Mouse (Mus musculus) brain, embryonic 14.5 days (tissue): Measurements from ENCODE around the gene Casp3.

Experiments
- CTCF ChIP-seq: fragments of 200-500 bp; IDR thresholded peaks from 2 replicates; pipeline ENCODE4 v1.5.1; 2012; ENCODE audit warnings: inconsistent platforms, mild to moderate bottlenecking, moderate library complexity, borderline replicate concordance; ENCODE audit not compliant: insufficient read depth, insufficient read length; ENCODE audit errors: extremely low read depth
- POLR2A ChIP-seq: fragments of 200-500 bp; IDR thresholded peaks from 2 replicates; pipeline ENCODE4 v1.6.1; 2012; ENCODE audit warnings: mild to moderate bottlenecking, inconsistent platforms, borderline replicate concordance; ENCODE audit not compliant: poor library complexity, insufficient read depth, insufficient read length, severe bottlenecking; ENCODE audit errors: extremely low read depth

DNA sequence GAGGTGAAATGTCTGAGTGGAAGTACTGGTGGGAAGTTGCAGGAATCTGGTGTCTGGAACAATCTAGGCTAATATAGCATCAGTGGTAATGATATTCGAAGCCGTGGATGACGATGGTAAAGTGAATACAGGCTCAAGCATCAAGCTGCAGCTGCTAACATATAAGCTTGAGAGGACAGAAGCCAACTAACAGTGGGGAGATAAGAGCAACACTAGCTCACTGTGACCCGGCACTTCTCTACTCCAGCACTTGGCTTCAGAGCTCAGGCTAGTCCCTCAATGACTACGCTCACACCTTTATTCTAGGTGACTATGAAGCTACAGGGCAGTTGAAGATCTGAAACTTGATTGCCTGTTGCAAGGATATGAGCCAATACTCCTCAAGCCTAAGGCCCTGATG, 18.3 kb upstream of the Casp3 start:
- TF ChIP-seq POLR2A (no peak), CTCF (no peak)
